Mouse (Mus musculus) spleen, adult 18-20 months (tissue): Measurements from ENCODE around the gene Atox1.
A peak's percentile ranks its signal among the peaks of the same experiment; 100 is the strongest.

Experiments used
- DNase-seq, 2 experiments: peaks; one replicate each; pipeline ENCODE4 v3.0.0; 2022; ENCODE audit warnings: mixed read lengths in 2 of 2

The Atox1 gene

GRCm38 (mm10) chr11:55461019-55461645, at the start of gene Atox1:
Gene Atox1, minus strand, starts transcription at chr11:55461239.
- peak; percentile 88 to 90 for DNase-seq

- DNase-seq = no peak
These were observed 44.4 kb upstream of the Atox1 start for GRCm38 (mm10) chr11:55505485-55505884.

GRCm38 (mm10) chr11:55502886-55503285, 41.8 kb upstream of the Atox1 start:
- DNase-seq = no peak

GRCm38 (mm10) chr11:55501955-55502531, 41.0 kb upstream of the Atox1 start:
- no peak for DNase-seq

GRCm38 (mm10) chr11:55497885-55498284, 36.8 kb upstream of the Atox1 start:
- peak in 1 of 2 experiments; percentile 26 for DNase-seq

GRCm38 (mm10) chr11:55496158-55496557, 35.1 kb upstream of the Atox1 start:
- DNase-seq = no peak

GRCm38 (mm10) chr11:55485443-55485842, 24.4 kb upstream of the Atox1 start:
- DNase-seq = no peak

GRCm38 (mm10) chr11:55473219-55473618, 12.2 kb upstream of the Atox1 start:
- DNase-seq = no peak

GRCm38 (mm10) chr11:55471467-55471866, 10.4 kb upstream of the Atox1 start:
- DNase-seq = no peak

GRCm38 (mm10) chr11:55470761-55471160, 9.7 kb upstream of the Atox1 start:
- DNase-seq = no peak

- DNase-seq = no peak
These were observed 9.1 kb upstream of the Atox1 start for GRCm38 (mm10) chr11:55469923-55470691.

GRCm38 (mm10) chr11:55469048-55469843, 8.2 kb upstream of the Atox1 start, which contains the start of gene G3bp1:
Gene G3bp1, plus strand, starts transcription at chr11:55469685.
- peak; percentile 97 to 98 for DNase-seq

GRCm38 (mm10) chr11:55468611-55469047, 7.6 kb upstream of the Atox1 start:
- no peak for DNase-seq

GRCm38 (mm10) chr11:55468012-55468411, 7.0 kb upstream of the Atox1 start:
- DNase-seq = no peak

GRCm38 (mm10) chr11:55465177-55465576, 4.1 kb upstream of the Atox1 start:
- DNase-seq = no peak

GRCm38 (mm10) chr11:55464707-55465106, 3.7 kb upstream of the Atox1 start:
- no peak for DNase-seq

- no peak for DNase-seq
These were observed 1.1 kb upstream of the Atox1 start for GRCm38 (mm10) chr11:55462149-55462548.

GRCm38 (mm10) chr11:55460559-55461018, 450 bp downstream of the Atox1 start:
- no peak for DNase-seq

GRCm38 (mm10) chr11:55459850-55460558, 1.0 kb downstream of the Atox1 start:
- DNase-seq = no peak

GRCm38 (mm10) chr11:55458501-55458900, 2.5 kb downstream of the Atox1 start:
- no peak for DNase-seq

- DNase-seq = no peak
These were observed 5.9 kb downstream of the Atox1 start for GRCm38 (mm10) chr11:55455166-55455565.

GRCm38 (mm10) chr11:55453640-55454039, 7.4 kb downstream of the Atox1 start:
- DNase-seq = no peak
